Mouse (Mus musculus) limb, embryonic 13.5 days (tissue): ENCODE results near the gene Gsk3b. TPM values are rescaled to one million over a fixed set of nuclear protein-coding genes. Genes with fewer than 3 reads are reported as not detected.
"Not testable (repeated sequence)": the region's sequence is repeated elsewhere in the genome, so short reads cannot be mapped to it uniquely, and the experiment has no call there.

Experiments used
- ATAC-seq: fragments of 200-750 bp; cut with Nextera tagmentation; 2 replicates; pipeline ENCODE4 v1.8.0; 2017; ENCODE audit warnings: low read depth, moderate number of reproducible peaks, moderate TSS enrichment; ENCODE audit not compliant: low FRiP score
- H3K27ac ChIP-seq: fragments of 300-500 bp; sonication (generic); 2 replicates; pipeline ENCODE4 v1.5.1; 2015; ENCODE audit warnings: inconsistent platforms, mild to moderate bottlenecking, moderate library complexity
- H3K27me3 ChIP-seq: fragments of 300-500 bp; sonication (generic); 2 replicates; pipeline ENCODE4 v1.6.1; 2015; ENCODE audit warnings: mild to moderate bottlenecking, inconsistent platforms
- H3K36me3 ChIP-seq: fragments of 300-500 bp; sonication (generic); 2 replicates; pipeline ENCODE4 v1.6.1; 2015; ENCODE audit warnings: inconsistent platforms, mild to moderate bottlenecking, moderate library complexity
- H3K4me1 ChIP-seq: fragments of 300-500 bp; sonication (generic); 2 replicates; pipeline ENCODE4 v1.6.1; 2015; ENCODE audit warnings: inconsistent platforms
- H3K4me2 ChIP-seq: fragments of 300-500 bp; sonication (generic); replicated peaks from 2 replicates; pipeline ENCODE4 v1.6.1; 2015; ENCODE audit warnings: inconsistent platforms, mild to moderate bottlenecking, moderate library complexity
- H3K4me3 ChIP-seq: fragments of 300-500 bp; sonication (generic); 2 replicates; pipeline ENCODE4 v1.5.1; 2015; ENCODE audit warnings: moderate library complexity, mild to moderate bottlenecking, inconsistent platforms
- H3K9ac ChIP-seq: fragments of 300-500 bp; sonication (generic); 2 replicates; pipeline ENCODE4 v1.6.1; 2015; ENCODE audit warnings: mild to moderate bottlenecking, inconsistent platforms
- H3K9me3 ChIP-seq: fragments of 300-500 bp; sonication (generic); 2 replicates; pipeline ENCODE4 v1.6.1; 2016; ENCODE audit warnings: inconsistent platforms
- WGBS: fragments of 180-500 bp; shearing (Covaris S2); methylation state at CpG from one replicate; pipeline ENCODE4 v1.1.7; 2015; 5-methylcytosine and 5-hydroxymethylcytosine counted together
- polyA plus RNA-seq: library from polyadenylated mRNA; unstranded; fragments of >200 nt; fragmentation: Nextera tagmentation; extraction: Ambion mirVana; gene quantifications from 2 replicates; pipeline ENCODE4 v1.2.1, GENCODE M21; 2015

Gene Gsk3b
- 69.3 and 69.7 TPM in 2 replicates for polyA plus RNA-seq

- peak; percentile 94 for ATAC-seq
- no peaks in the 10 kb centered on the region; the same call in 1 of the 2 replicates for H3K36me3 ChIP-seq
- no peaks in the 10 kb centered on the region for H3K9me3 ChIP-seq
- under 1% methylated on average over 65 of the region's 69 CpGs for WGBS
- H3K27me3 ChIP-seq = no peaks in the 10 kb centered on the region
- peak within 1 kb of the TSS; percentile 97 for H3K9ac ChIP-seq
- H3K4me1 ChIP-seq = peaks cover 32% of the 10 kb centered on the region
- peak within 1 kb of the TSS; percentile 84 for H3K4me2 ChIP-seq
- H3K4me3 ChIP-seq = peak within 1 kb of the TSS; percentile 92
- H3K27ac ChIP-seq = peak within 1 kb of the TSS; percentile 100
Measured at GRCm38 (mm10) chr16:38088629-38089446, at the start of gene Gsk3b. Gsk3b (plus strand) TSS chr16:38089001.

- no peak for ATAC-seq
- H3K36me3 ChIP-seq = no peaks in the 10 kb centered on the region
- no peak overlapping the region for H3K27ac ChIP-seq
- H3K9ac ChIP-seq = no peak overlapping the region
- no peaks in the 10 kb centered on the region for H3K27me3 ChIP-seq
- WGBS = 88% methylated on average over 1 of the region's 1 CpGs
- H3K4me2 ChIP-seq = no peak overlapping the region
- H3K9me3 ChIP-seq = no peaks in the 10 kb centered on the region
- no peaks in the 10 kb centered on the region for H3K4me1 ChIP-seq
- H3K4me3 ChIP-seq = no peak overlapping the region
Measured at GRCm38 (mm10) chr16:38042160-38042559, 46.6 kb upstream of the Gsk3b start.

GRCm38 (mm10) chr16:38044551-38044950 lies 44.2 kb upstream of the Gsk3b start:
- no peaks in the 10 kb centered on the region for H3K27me3 ChIP-seq
- no peak overlapping the region for H3K27ac ChIP-seq
- no peaks in the 10 kb centered on the region for H3K9me3 ChIP-seq
- 75% methylated on average over 5 of the region's 5 CpGs for WGBS
- no peak overlapping the region for H3K4me3 ChIP-seq
- no peaks in the 10 kb centered on the region for H3K36me3 ChIP-seq
- no peak for ATAC-seq
- no peak overlapping the region for H3K4me2 ChIP-seq
- H3K4me1 ChIP-seq = 0 out of 2 replicates have a peak, but pooled peaks cover 9% of the 10 kb centered on the region
- H3K9ac ChIP-seq = no peak overlapping the region

GRCm38 (mm10) chr16:38047781-38048558 lies 40.8 kb upstream of the Gsk3b start:
- no peak overlapping the region for H3K27ac ChIP-seq
- no peak overlapping the region for H3K4me3 ChIP-seq
- no peaks in the 10 kb centered on the region for H3K27me3 ChIP-seq
- WGBS = 62% methylated on average over 23 of the region's 23 CpGs
- no peak for ATAC-seq
- H3K4me1 ChIP-seq = 0 out of 2 replicates have a peak, but pooled peaks cover 9% of the 10 kb centered on the region
- H3K9ac ChIP-seq = no peak overlapping the region
- H3K36me3 ChIP-seq = no peaks in the 10 kb centered on the region
- no peaks in the 10 kb centered on the region for H3K9me3 ChIP-seq
- peak overlapping the region; percentile 27 for H3K4me2 ChIP-seq

- 95% methylated on average over 1 of the region's 1 CpGs for WGBS
- Histone ChIP-seq H3K4me2 (no peak overlapping the region), H3K4me3 (no peak overlapping the region), H3K36me3 (no peaks in the 10 kb centered on the region), H3K9me3 (no peaks in the 10 kb centered on the region), H3K9ac (no peak overlapping the region), H3K27me3 (no peaks in the 10 kb centered on the region), H3K27ac (no peak overlapping the region), H3K4me1 (no peaks in the 10 kb centered on the region)
- ATAC-seq = no peak
Measured at GRCm38 (mm10) chr16:38057898-38058297, 30.9 kb upstream of the Gsk3b start.

GRCm38 (mm10) chr16:38058836-38059235 lies 30.0 kb upstream of the Gsk3b start:
- H3K27ac ChIP-seq = no peak overlapping the region
- H3K27me3 ChIP-seq = no peaks in the 10 kb centered on the region
- no peaks in the 10 kb centered on the region for H3K9me3 ChIP-seq
- no peak for ATAC-seq
- H3K36me3 ChIP-seq = no peaks in the 10 kb centered on the region
- no peak overlapping the region for H3K4me2 ChIP-seq
- H3K4me1 ChIP-seq = no peaks in the 10 kb centered on the region
- H3K4me3 ChIP-seq = no peak overlapping the region
- WGBS = 81% methylated on average over 3 of the region's 3 CpGs
- H3K9ac ChIP-seq = no peak overlapping the region

- no peak overlapping the region for H3K9ac ChIP-seq
- ATAC-seq = no peak
- H3K9me3 ChIP-seq = no peaks in the 10 kb centered on the region
- H3K4me2 ChIP-seq = no peak overlapping the region
- H3K36me3 ChIP-seq = no peaks in the 10 kb centered on the region
- no peak overlapping the region for H3K27ac ChIP-seq
- H3K4me3 ChIP-seq = no peak overlapping the region
- no peaks in the 10 kb centered on the region for H3K27me3 ChIP-seq
- no peaks in the 10 kb centered on the region for H3K4me1 ChIP-seq
- WGBS = 72% methylated on average over 4 of the region's 4 CpGs
Measured at GRCm38 (mm10) chr16:38059631-38060030, 29.2 kb upstream of the Gsk3b start.

GRCm38 (mm10) chr16:38073859-38074631 lies 14.8 kb upstream of the Gsk3b start:
- H3K9me3 ChIP-seq = peaks cover 16% of the 10 kb centered on the region
- H3K27me3 ChIP-seq, H3K4me2 ChIP-seq, H3K4me3 ChIP-seq, H3K9ac ChIP-seq, H3K27ac ChIP-seq, H3K4me1 ChIP-seq, ATAC-seq, H3K36me3 ChIP-seq: not testable (repeated sequence)
- 90% methylated on average over 1 of the region's 5 CpGs for WGBS

- Histone ChIP-seq H3K4me3 (no peak overlapping the region), H3K9me3 (no peaks in the 10 kb centered on the region), H3K36me3 (no peaks in the 10 kb centered on the region), H3K4me1 (no peaks in the 10 kb centered on the region), H3K4me2 (no peak overlapping the region), H3K27me3 (no peaks in the 10 kb centered on the region), H3K9ac (no peak overlapping the region), H3K27ac (no peak overlapping the region)
- no peak for ATAC-seq
- WGBS = 63% methylated on average over 1 of the region's 1 CpGs
Measured at GRCm38 (mm10) chr16:38080201-38080600, 8.6 kb upstream of the Gsk3b start.

GRCm38 (mm10) chr16:38087231-38087630 lies 1.6 kb upstream of the Gsk3b start:
- peaks cover 17% of the 10 kb centered on the region for H3K4me1 ChIP-seq
- no peaks in the 10 kb centered on the region for H3K27me3 ChIP-seq
- H3K9me3 ChIP-seq = no peaks in the 10 kb centered on the region
- peak overlapping the region; percentile 100 for H3K27ac ChIP-seq
- no peak for ATAC-seq
- peak overlapping the region; percentile 74 for H3K4me2 ChIP-seq
- H3K36me3 ChIP-seq = no peaks in the 10 kb centered on the region
- H3K4me3 ChIP-seq = peak overlapping the region; percentile 92
- peak overlapping the region; percentile 84 for H3K9ac ChIP-seq
- WGBS = 29% methylated on average over 10 of the region's 10 CpGs

- Histone ChIP-seq H3K4me1 (peaks cover 21% of the 10 kb centered on the region), H3K36me3 (no peaks in the 10 kb centered on the region), H3K4me3 (peak overlapping the region; percentile 92), H3K27me3 (no peaks in the 10 kb centered on the region), H3K27ac (peak overlapping the region; percentile 100), H3K9me3 (no peaks in the 10 kb centered on the region), H3K9ac (peak overlapping the region; percentile 84), H3K4me2 (peak overlapping the region; percentile 74)
- ATAC-seq = no peak
- WGBS = 3% methylated on average over 11 of the region's 11 CpGs
Measured at GRCm38 (mm10) chr16:38087645-38088125, 1.1 kb upstream of the Gsk3b start.
